Mouse (Mus musculus) forebrain, postnatal 0 days (tissue): ENCODE results near the gene Nde1. TPM values are rescaled to one million over a fixed set of nuclear protein-coding genes. Genes with fewer than 3 reads are reported as not detected.
A peak's percentile ranks its signal among the peaks of the same experiment; 100 is the strongest.

ENCODE experiments used
- ATAC-seq: fragments of 200-750 bp; cut with Nextera tagmentation; 2 replicates; pipeline ENCODE4 v1.8.0; 2017; ENCODE audit warnings: mild to moderate bottlenecking, moderate library complexity
- DNase-seq: peaks from one replicate; pipeline ENCODE4 v3.0.0-alpha.2; 2015
- H3K27ac ChIP-seq: fragments of 300-500 bp; sonication (generic); 2 replicates; pipeline ENCODE4 v1.5.1; 2014; ENCODE audit warnings: low read depth, mild to moderate bottlenecking, antibody characterized with exemption, low read length, moderate library complexity, mixed read lengths
- H3K27me3 ChIP-seq: fragments of 300-500 bp; sonication (generic); 2 replicates; pipeline ENCODE4 v1.6.1; 2014; ENCODE audit warnings: mild to moderate bottlenecking, low read length, mixed read lengths; ENCODE audit not compliant: insufficient read depth
- H3K36me3 ChIP-seq: fragments of 300-500 bp; sonication (generic); 2 replicates; pipeline ENCODE4 v1.6.1; 2014; ENCODE audit warnings: mild to moderate bottlenecking, moderate library complexity; ENCODE audit not compliant: insufficient read depth
- H3K4me1 ChIP-seq: fragments of 300-500 bp; sonication (generic); 2 replicates; pipeline ENCODE4 v1.6.1; 2014; ENCODE audit warnings: antibody characterized with exemption; ENCODE audit not compliant: insufficient read depth
- H3K4me2 ChIP-seq: fragments of 300-500 bp; sonication (generic); 2 replicates; pipeline ENCODE4 v1.6.1; 2014; ENCODE audit warnings: low read depth, mild to moderate bottlenecking, moderate library complexity
- H3K4me3 ChIP-seq: fragments of 300-500 bp; sonication (generic); 2 replicates; pipeline ENCODE4 v1.5.1; 2014; ENCODE audit warnings: low read depth, low read length, mixed read lengths
- H3K9ac ChIP-seq: fragments of 300-500 bp; sonication (generic); 2 replicates; pipeline ENCODE4 v1.6.1; 2014; ENCODE audit warnings: mild to moderate bottlenecking
- H3K9me3 ChIP-seq: fragments of 300-500 bp; sonication (generic); 2 replicates; pipeline ENCODE4 v1.6.1; 2016; ENCODE audit warnings: low read length
- CTCF ChIP-seq: sonication (generic); IDR thresholded peaks from 2 replicates; pipeline ENCODE4 v1.5.1; 2016; ENCODE audit warnings: antibody characterized with exemption, control low read depth, low read depth
- WGBS: fragments of 180-500 bp; shearing (Covaris S2); extraction: QIAGEN DNeasy Blood & Tissue Kit; methylation state at CpG from one replicate; pipeline ENCODE4 v1.1.7; 2014; 5-methylcytosine and 5-hydroxymethylcytosine counted together
- polyA plus RNA-seq: library from polyadenylated mRNA; unstranded; fragments of >200 nt; fragmentation: Nextera tagmentation; extraction: Ambion mirVana; gene quantifications from 2 replicates; pipeline ENCODE4 v1.2.1, GENCODE M21; 2015
- total RNA-seq: library from RNA; depleted of rRNA; stranded (reverse); fragments of >200 nt; gene quantifications from 2 replicates; pipeline ENCODE4 v1.2.3, GENCODE M21; 2014; rRNA removed

Nde1 gene
- 11.9 and 14.1 TPM in 2 replicates for total RNA-seq
- 15.2 and 17.7 TPM in 2 replicates for polyA plus RNA-seq

- H3K27ac ChIP-seq, result peak within 1 kb of the TSS; percentile 21; the same call in 1 of the 2 replicates
- no peak for TF ChIP-seq CTCF
Measured at GRCm38 (mm10) chr16:14162988-14163416, at the start of gene Nde1, which contains the start of gene Marf1. Gene Nde1 (plus strand): TSS chr16:14163275. Gene Marf1 (minus strand): TSS chr16:14163351.

GRCm38 (mm10) chr16:14117299-14117698, 45.8 kb upstream of the Nde1 start:
- Histone ChIP-seq H3K27me3 (no peaks in the 10 kb centered on the region), H3K4me2 (no peak overlapping the region), H3K9me3 (no peaks in the 10 kb centered on the region), H3K9ac (no peak overlapping the region), H3K4me3 (no peak overlapping the region), H3K4me1 (no peaks in the 10 kb centered on the region), H3K27ac (no peak overlapping the region), H3K36me3 (peaks cover 62% of the 10 kb centered on the region)
- DNase-seq, result no peak
- no peak for TF ChIP-seq CTCF
- WGBS, result 85% methylated on average over 2 of the region's 2 CpGs
- no peak for ATAC-seq

More at GRCm38 (mm10) chr16:14162988-14163416, at the start of gene Nde1, which contains the start of gene Marf1:
- Histone ChIP-seq H3K27me3 (no peaks in the 10 kb centered on the region), H3K9ac (peak within 1 kb of the TSS; percentile 53), H3K36me3 (no peaks in the 10 kb centered on the region), H3K4me1 (0 out of 2 replicates have a peak, but pooled peaks cover 3% of the 10 kb centered on the region), H3K4me3 (peak within 1 kb of the TSS; percentile 52), H3K4me2 (peak within 1 kb of the TSS; percentile 93), H3K9me3 (no peaks in the 10 kb centered on the region)
- under 1% methylated on average over 36 of the region's 43 CpGs for WGBS
- DNase-seq, result peak; percentile 81
- ATAC-seq, result peak; percentile 59

GRCm38 (mm10) chr16:14120941-14121340, 42.1 kb upstream of the Nde1 start:
- no peak for ATAC-seq

GRCm38 (mm10) chr16:14121563-14121962, 41.5 kb upstream of the Nde1 start:
- TF ChIP-seq CTCF, result no peak
- Histone ChIP-seq H3K27ac (no peak overlapping the region), H3K4me2 (no peak overlapping the region), H3K27me3 (no peaks in the 10 kb centered on the region), H3K9ac (no peak overlapping the region), H3K36me3 (peaks cover 71% of the 10 kb centered on the region), H3K4me3 (no peak overlapping the region), H3K4me1 (no peaks in the 10 kb centered on the region), H3K9me3 (no peaks in the 10 kb centered on the region)
- ATAC-seq (no peak), DNase-seq (no peak)
- 97% methylated on average over 7 of the region's 7 CpGs for WGBS

More at GRCm38 (mm10) chr16:14120941-14121340, 42.1 kb upstream of the Nde1 start:
- 96% methylated on average over 5 of the region's 5 CpGs for WGBS
- no peak for DNase-seq
- no peak overlapping the region for H3K4me2 ChIP-seq
- peaks cover 74% of the 10 kb centered on the region for H3K36me3 ChIP-seq
- no peaks in the 10 kb centered on the region for H3K4me1 ChIP-seq
- no peak for TF ChIP-seq CTCF
- no peak overlapping the region for H3K27ac ChIP-seq
- no peaks in the 10 kb centered on the region for H3K9me3 ChIP-seq
- H3K9ac ChIP-seq, result no peak overlapping the region
- no peaks in the 10 kb centered on the region for H3K27me3 ChIP-seq
- H3K4me3 ChIP-seq, result no peak overlapping the region

- no peak for ATAC-seq
- Histone ChIP-seq H3K4me2 (no peak overlapping the region), H3K27ac (no peak overlapping the region), H3K4me3 (no peak overlapping the region), H3K9ac (no peak overlapping the region), H3K36me3 (peaks cover 70% of the 10 kb centered on the region), H3K27me3 (no peaks in the 10 kb centered on the region), H3K9me3 (no peaks in the 10 kb centered on the region), H3K4me1 (no peaks in the 10 kb centered on the region)
- TF ChIP-seq CTCF, result no peak; the same call in 1 of the 2 replicates
- DNase-seq, result no peak
Measured at GRCm38 (mm10) chr16:14122586-14122985, 40.5 kb upstream of the Nde1 start.

GRCm38 (mm10) chr16:14123901-14124300, 39.2 kb upstream of the Nde1 start:
- Histone ChIP-seq H3K27ac (no peak overlapping the region), H3K9me3 (no peaks in the 10 kb centered on the region), H3K4me1 (no peaks in the 10 kb centered on the region), H3K36me3 (peaks cover 80% of the 10 kb centered on the region), H3K9ac (no peak overlapping the region), H3K4me2 (no peak overlapping the region), H3K27me3 (no peaks in the 10 kb centered on the region), H3K4me3 (no peak overlapping the region)
- 78% methylated on average over 2 of the region's 2 CpGs for WGBS
- DNase-seq (no peak), ATAC-seq (no peak)
- no peak for TF ChIP-seq CTCF

- Histone ChIP-seq H3K27ac (no peak overlapping the region), H3K4me3 (no peak overlapping the region), H3K4me1 (no peaks in the 10 kb centered on the region), H3K4me2 (no peak overlapping the region), H3K27me3 (no peaks in the 10 kb centered on the region), H3K36me3 (peaks cover 89% of the 10 kb centered on the region), H3K9ac (no peak overlapping the region), H3K9me3 (no peaks in the 10 kb centered on the region)
- ATAC-seq (no peak), DNase-seq (no peak)
- TF ChIP-seq CTCF, result no peak
- WGBS, result 98% methylated on average over 7 of the region's 7 CpGs
Measured at GRCm38 (mm10) chr16:14124709-14125108, 38.4 kb upstream of the Nde1 start.
